Mouse (Mus musculus) kidney, adult 9 months (tissue): ENCODE data around the gene Atp6v0b.

Source experiments
- DNase-seq: peaks from one replicate; pipeline ENCODE4 v3.0.0; 2022

Gene Atp6v0b

GRCm38 (mm10) chr4:117908834-117909453, 21.8 kb upstream of the Atp6v0b start:
- DNase-seq = no peak

- DNase-seq = no peak
These were observed 19.1 kb upstream of the Atp6v0b start for GRCm38 (mm10) chr4:117906196-117906595.

GRCm38 (mm10) chr4:117904761-117905160, 17.6 kb upstream of the Atp6v0b start:
- DNase-seq = no peak

- DNase-seq = no peak
These were observed 17.0 kb upstream of the Atp6v0b start for GRCm38 (mm10) chr4:117904094-117904493.

GRCm38 (mm10) chr4:117898111-117898510, 11.0 kb upstream of the Atp6v0b start:
- DNase-seq = no peak

- no peak for DNase-seq
These were observed 8.9 kb upstream of the Atp6v0b start for GRCm38 (mm10) chr4:117896031-117896430.

- no peak for DNase-seq
These were observed 8.2 kb upstream of the Atp6v0b start for GRCm38 (mm10) chr4:117895339-117895738.

GRCm38 (mm10) chr4:117894601-117895000, 7.5 kb upstream of the Atp6v0b start:
- no peak for DNase-seq

GRCm38 (mm10) chr4:117893376-117893775, 6.2 kb upstream of the Atp6v0b start:
- DNase-seq = peak; percentile 56

- DNase-seq = peak; percentile 90
These were observed 4.6 kb upstream of the Atp6v0b start, which contains the start of gene Dph2 for GRCm38 (mm10) chr4:117891738-117892161. Dph2 (minus strand) TSS chr4:117892032.

GRCm38 (mm10) chr4:117890750-117891149, 3.6 kb upstream of the Atp6v0b start:
- DNase-seq = no peak

GRCm38 (mm10) chr4:117890031-117890430, 2.9 kb upstream of the Atp6v0b start:
- no peak for DNase-seq

GRCm38 (mm10) chr4:117889471-117889870, 2.3 kb upstream of the Atp6v0b start:
- DNase-seq = no peak

- no peak for DNase-seq
These were observed 787 bp upstream of the Atp6v0b start for GRCm38 (mm10) chr4:117887920-117888319.

GRCm38 (mm10) chr4:117886644-117887043, 489 bp downstream of the Atp6v0b start:
- peak; percentile 42 for DNase-seq

GRCm38 (mm10) chr4:117885994-117886393, 1.1 kb downstream of the Atp6v0b start:
- no peak for DNase-seq

- DNase-seq = no peak
These were observed 2.0 kb downstream of the Atp6v0b start for GRCm38 (mm10) chr4:117885093-117885492.

GRCm38 (mm10) chr4:117884146-117884545, 3.0 kb downstream of the Atp6v0b start:
- DNase-seq = no peak

- DNase-seq = peak; percentile 28
These were observed 4.1 kb downstream of the Atp6v0b start, which contains the start of gene B4galt2 for GRCm38 (mm10) chr4:117882701-117883691. B4galt2 (minus strand) TSS chr4:117883487.

- no peak for DNase-seq
These were observed 8.4 kb downstream of the Atp6v0b start for GRCm38 (mm10) chr4:117878703-117879102.

GRCm38 (mm10) chr4:117878301-117878700, 8.8 kb downstream of the Atp6v0b start:
- no peak for DNase-seq

- DNase-seq = no peak
These were observed 13.5 kb downstream of the Atp6v0b start for GRCm38 (mm10) chr4:117873615-117874014.

GRCm38 (mm10) chr4:117872471-117872886, 14.7 kb downstream of the Atp6v0b start, which contains the start of gene Ccdc24:
Ccdc24 (minus strand) TSS chr4:117872557.
- DNase-seq = peak; percentile 33

GRCm38 (mm10) chr4:117871787-117872186, 15.3 kb downstream of the Atp6v0b start:
- no peak for DNase-seq
